Comparison of ENCODE assay signal across 8 mouse cellular contexts in genomic region chr5:135488222-135488880, GRCm38 (mm10). TPM values are rescaled to one million over a fixed set of nuclear protein-coding genes. Genes with fewer than 3 reads are reported as not detected.
DNase-seq lines count a peak whose midpoint lies in the region; ATAC-seq and TF ChIP-seq lines count a peak whose summit lies in the region.

No protein-coding gene starts in this region.

- no peak for TF ChIP-seq CTCF in spleen, adult 2 months (IDR thresholded peaks at IDR 0.05; ENCODE audit: extremely low read depth, insufficient read depth, insufficient read length, insufficient replicate concordance)

- H3K4me2 ChIP-seq in heart, embryonic 15.5 days, result peak overlapping the region; percentile 73
- peak overlapping the region; percentile 87 for H3K4me2 ChIP-seq in hindbrain, embryonic 16.5 days (ENCODE audit: low read length)
- H3K4me2 ChIP-seq in neural tube, embryonic 12.5 days (replicated peaks), result peak overlapping the region; percentile 83

- peak overlapping the region; percentile 65 for H3K9ac ChIP-seq in heart, embryonic 15.5 days
- peak overlapping the region; percentile 87 for H3K9ac ChIP-seq in hindbrain, embryonic 16.5 days (ENCODE audit: low read depth, low read length)
- H3K9ac ChIP-seq in neural tube, embryonic 12.5 days, result peak overlapping the region; percentile 70

- TF ChIP-seq POLR2A in spleen, adult 2 months (IDR thresholded peaks at IDR 0.05; ENCODE audit: low read depth, low read length), result no peak

- no peaks in the 10 kb centered on the region for H3K9me3 ChIP-seq in heart, embryonic 15.5 days (replicated peaks)
- H3K9me3 ChIP-seq in hindbrain, embryonic 16.5 days (ENCODE audit: control insufficient read depth, low read length), result no peaks in the 10 kb centered on the region
- H3K9me3 ChIP-seq in neural tube, embryonic 12.5 days, result peaks cover 4% of the 10 kb centered on the region; the same call in 1 of the 2 replicates

- H3K27ac ChIP-seq in heart, embryonic 15.5 days, result peak overlapping the region; percentile 88
- peak overlapping the region; percentile 37; the same call in 1 of the 2 replicates for H3K27ac ChIP-seq in spleen, adult 2 months (ENCODE audit: insufficient read depth, low read length)
- H3K27ac ChIP-seq in hindbrain, embryonic 16.5 days (ENCODE audit: low read depth, low read length), result peak overlapping the region; percentile 95
- peak overlapping the region; percentile 86 for H3K27ac ChIP-seq in neural tube, embryonic 12.5 days

- peaks cover 30% of the 10 kb centered on the region for H3K4me1 ChIP-seq in heart, embryonic 15.5 days (replicated peaks)
- H3K4me1 ChIP-seq in spleen, adult 2 months (ENCODE audit: control insufficient read depth, insufficient read depth, insufficient read length), result peaks cover 2% of the 10 kb centered on the region; the same call in 1 of the 2 replicates
- peaks cover 19% of the 10 kb centered on the region for H3K4me1 ChIP-seq in hindbrain, embryonic 16.5 days (ENCODE audit: control insufficient read depth, insufficient read depth, low read depth, low read length)
- peaks cover 39% of the 10 kb centered on the region for H3K4me1 ChIP-seq in neural tube, embryonic 12.5 days

- no peak for DNase-seq in heart, postnatal 36 days
- DNase-seq in spleen, adult 2 months (ENCODE audit: low read depth in 1 of 2, low spot score in 2 of 2), result no peak
- no peak for DNase-seq in spleen, postnatal 14 days (ENCODE audit: low spot score in 2 of 2)
- DNase-seq in gastrocnemius, postnatal 4 days (ENCODE audit: low spot score in 2 of 2), result no peak
- DNase-seq in spleen, postnatal 10 days (ENCODE audit: low spot score in 2 of 2), result no peak

- peak; percentile 58 for ATAC-seq in heart, embryonic 15.5 days (replicated peaks; ENCODE audit: insufficient number of reproducible peaks, insufficient read depth, low FRiP score, low read depth)
- ATAC-seq in hindbrain, embryonic 16.5 days, result peak; percentile 1; the same call in 1 of the 2 replicates
- peak; percentile 46 for ATAC-seq in neural tube, embryonic 12.5 days (ENCODE audit: low FRiP score, low read depth)

- H3K4me3 ChIP-seq in heart, embryonic 15.5 days, result peak overlapping the region; percentile 80
- H3K4me3 ChIP-seq in spleen, adult 2 months (ENCODE audit: extremely low read depth, insufficient read depth, insufficient read length), result peak overlapping the region; percentile 68; the same call in 1 of the 2 replicates
- H3K4me3 ChIP-seq in hindbrain, embryonic 16.5 days (ENCODE audit: low read length), result peak overlapping the region; percentile 75
- peak overlapping the region; percentile 68 for H3K4me3 ChIP-seq in neural tube, embryonic 12.5 days

- no peaks in the 10 kb centered on the region for H3K27me3 ChIP-seq in heart, embryonic 15.5 days
- H3K27me3 ChIP-seq in spleen, adult 2 months (ENCODE audit: control insufficient read depth, insufficient read depth, low read length), result peaks cover 7% of the 10 kb centered on the region; the same call in 1 of the 2 replicates
- no peaks in the 10 kb centered on the region for H3K27me3 ChIP-seq in hindbrain, embryonic 16.5 days (replicated peaks; ENCODE audit: control insufficient read depth, insufficient read depth, low read length)
- no peaks in the 10 kb centered on the region for H3K27me3 ChIP-seq in neural tube, embryonic 12.5 days (replicated peaks)

- WGBS in heart, embryonic 15.5 days, result 2% methylated on average over 19 of the region's 19 CpGs
- 26% methylated on average over 19 of the region's 19 CpGs for WGBS in spleen, adult 2 months
- 0% methylated on average over 19 of the region's 19 CpGs for WGBS in hindbrain, embryonic 16.5 days
- 1% methylated on average over 19 of the region's 19 CpGs for WGBS in neural tube, embryonic 12.5 days

- intact Hi-C loops in heart, postnatal 36 days (cut with DNase I), result loop anchor here (2.0 kb wide), 2 partner anchors 22 to 44 kb away; no protein-coding TSS in a partner anchor

- no peaks in the 10 kb centered on the region for H3K36me3 ChIP-seq in heart, embryonic 15.5 days
- no peaks in the 10 kb centered on the region for H3K36me3 ChIP-seq in spleen, adult 2 months (ENCODE audit: control insufficient read depth, insufficient read depth, low read length)
- H3K36me3 ChIP-seq in hindbrain, embryonic 16.5 days (ENCODE audit: control insufficient read depth, insufficient read depth, low read length), result no peaks in the 10 kb centered on the region
- H3K36me3 ChIP-seq in neural tube, embryonic 12.5 days, result peaks cover 2% of the 10 kb centered on the region; the same call in 1 of the 2 replicates

RNA-seq across cellular contexts. Expression of gene Hip1, which starts 56.6 kb away (rescaled TPM):
- 20.6 and 25.7 TPM in 2 replicates for polyA plus RNA-seq in heart, embryonic 15.5 days (2015; fragmentation: Nextera tagmentation; extraction: Ambion mirVana)
- 10 to 100 TPM; 32.6 to 38.6 TPM for total RNA-seq in heart, postnatal 36 days (2021)
- polyA plus RNA-seq in spleen, adult 2 months (2012; rRNA removed), result 18.3 and 21.8 TPM in 2 replicates
- polyA plus RNA-seq in hindbrain, embryonic 16.5 days (2015; fragmentation: Nextera tagmentation; extraction: Ambion mirVana), result 35.3 and 44.6 TPM in 2 replicates
- polyA plus RNA-seq in neural tube, embryonic 12.5 days (2016; fragmentation: Nextera tagmentation; extraction: Ambion mirVana), result 60.0 and 62.4 TPM in 2 replicates
- total RNA-seq in gastrocnemius, postnatal 4 days (2021), result 100 to 1,000 TPM; 125 to 128 TPM

Comparison
In these comparisons a context has a peak if more than half of its experiments do, and no peak if none do; other contexts are left out.
1. ATAC-seq: peak in every context shown above with its lines; median percentile 58 in heart, embryonic 15.5 days; 46 in neural tube, embryonic 12.5 days; 1 in hindbrain, embryonic 16.5 days.
2. H3K27ac ChIP-seq: peak in every context shown above with its lines; median percentile 95 in hindbrain, embryonic 16.5 days; 88 in heart, embryonic 15.5 days; 86 in neural tube, embryonic 12.5 days; 37 in spleen, adult 2 months.